Mouse (Mus musculus) myocyte (in vitro differentiated cells): Measurements from ENCODE around the gene Ank3. TPM values are rescaled to one million over a fixed set of nuclear protein-coding genes. Genes with fewer than 3 reads are reported as not detected.

Experiments used
- H3K27me3 ChIP-seq: one replicate; pipeline ENCODE4 v1.6.1; 2011; ENCODE audit not compliant: control insufficient read depth, insufficient read depth, insufficient read length
- H3K36me3 ChIP-seq: one replicate; pipeline ENCODE4 v1.6.1; 2011; ENCODE audit not compliant: control insufficient read depth, insufficient read depth
- H3K4me2 ChIP-seq: one replicate; pipeline ENCODE4 v1.6.1; 2011; ENCODE audit warnings: low read depth, control low read depth
- H3K4me3 ChIP-seq: one replicate; pipeline ENCODE4 v1.5.1; 2011; ENCODE audit warnings: mild to moderate bottlenecking, control low read depth, moderate library complexity
- H3K79me2 ChIP-seq: one replicate; pipeline ENCODE4 v1.6.1; 2011; ENCODE audit not compliant: control insufficient read depth, insufficient read depth
- H3ac ChIP-seq: one replicate; pipeline ENCODE4 v1.6.1; 2011; ENCODE audit not compliant: control insufficient read depth, insufficient read length
- CEBPB ChIP-seq: IDR thresholded peaks from 2 replicates; pipeline ENCODE4 v1.6.1; 2011; ENCODE audit warnings: mild to moderate bottlenecking, moderate library complexity; ENCODE audit not compliant: poor library complexity, insufficient read depth, severe bottlenecking
- E2F4 ChIP-seq: IDR thresholded peaks from one replicate; pipeline ENCODE4 v1.6.1; 2011; ENCODE audit warnings: mild to moderate bottlenecking, control low read depth, moderate library complexity; ENCODE audit not compliant: insufficient read depth
- MAX ChIP-seq: IDR thresholded peaks from one replicate; pipeline ENCODE4 v1.6.1; 2011; ENCODE audit warnings: low read depth, mild to moderate bottlenecking, control low read depth
- MYOD1 ChIP-seq, 3 experiments: IDR thresholded peaks; one replicate each; pipeline ENCODE4 v1.6.1; 2011; ENCODE audit warnings: control low read depth in 2 of 3, low read depth in 2 of 3, mild to moderate bottlenecking in 2 of 3, moderate library complexity in 1 of 3; ENCODE audit not compliant: insufficient read length in 2 of 3, control insufficient read depth in 1 of 3
- MYOG ChIP-seq, 3 experiments: IDR thresholded peaks; one replicate each; pipeline ENCODE4 v1.6.1; 2011; ENCODE audit warnings: control low read depth in 2 of 3, low read depth in 2 of 3, mild to moderate bottlenecking in 2 of 3; ENCODE audit not compliant: insufficient read length in 2 of 3, control insufficient read depth in 1 of 3, insufficient read depth in 1 of 3
- POLR2A ChIP-seq: IDR thresholded peaks from one replicate; pipeline ENCODE4 v1.6.1; 2011; ENCODE audit warnings: low read depth, mild to moderate bottlenecking, control low read depth, moderate library complexity; ENCODE audit not compliant: insufficient read length
- POLR2AphosphoS2 ChIP-seq: IDR thresholded peaks from one replicate; pipeline ENCODE4 v1.6.1; 2011; ENCODE audit warnings: low read depth, control low read depth; ENCODE audit not compliant: insufficient read length
- REST ChIP-seq: IDR thresholded peaks from one replicate; pipeline ENCODE4 v1.6.1; 2011; ENCODE audit warnings: mild to moderate bottlenecking, control low read depth, moderate library complexity; ENCODE audit not compliant: insufficient read depth, insufficient read length
- SRF ChIP-seq: IDR thresholded peaks from one replicate; pipeline ENCODE4 v1.6.1; 2011; ENCODE audit warnings: low read depth; ENCODE audit not compliant: control insufficient read depth, insufficient read length
- TCF12 ChIP-seq: IDR thresholded peaks from one replicate; pipeline ENCODE4 v1.6.1; 2011; ENCODE audit warnings: mild to moderate bottlenecking, control low read depth; ENCODE audit not compliant: poor library complexity, insufficient read depth, severe bottlenecking
- TCF3 ChIP-seq: IDR thresholded peaks from one replicate; pipeline ENCODE4 v1.6.1; 2011; ENCODE audit warnings: low read depth, control low read depth; ENCODE audit not compliant: insufficient read length
- USF1 ChIP-seq: IDR thresholded peaks from one replicate; pipeline ENCODE4 v1.6.1; 2011; ENCODE audit warnings: low read depth, mild to moderate bottlenecking, control low read depth, moderate library complexity
- polyA plus RNA-seq: library from polyadenylated mRNA; unstranded; fragments of >200 nt; fragmentation: generic; extraction: Trizol; gene quantifications from one replicate; pipeline ENCODE4 v1.2.1, GENCODE M21; 2012; ENCODE audit warnings: missing spikeins

The Ank3 gene
- polyA plus RNA-seq, 1 experiment: 5.5 TPM

DNA sequence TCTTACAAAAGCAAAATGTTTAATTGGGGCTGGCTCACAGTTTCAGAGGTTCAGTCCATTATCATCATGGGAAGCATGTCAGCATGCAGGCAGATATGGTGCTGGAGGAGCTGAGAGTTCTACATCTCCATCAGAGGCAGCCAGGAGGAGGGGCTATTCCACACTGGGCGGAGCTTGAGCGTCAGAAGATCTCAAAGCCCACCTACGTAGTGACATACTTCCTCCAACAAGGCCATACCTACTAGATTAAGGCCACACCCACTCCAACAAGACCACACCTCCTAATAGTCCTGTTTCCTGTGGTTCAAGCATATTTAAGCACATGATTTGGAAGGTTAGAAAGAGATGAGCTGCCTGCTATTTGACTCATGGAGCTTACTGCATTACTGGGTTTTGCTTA is 25.5 kb downstream of the Ank3 start:
- TF ChIP-seq CEBPB: no peak
- TF ChIP-seq MYOG (IDR thresholded peaks at IDR 0.05; ENCODE audit: control insufficient read depth in 1 of 3, insufficient read depth in 1 of 3, insufficient read length in 2 of 3, low read depth in 2 of 3): no peak
- Histone ChIP-seq H3K79me2 (no peaks in the 10 kb centered on the region), H3ac (no peak overlapping the region), H3K36me3 (no peaks in the 10 kb centered on the region), H3K4me2 (no peak overlapping the region), H3K4me3 (no peak overlapping the region), H3K27me3 (no peaks in the 10 kb centered on the region)

GRCm38 (mm10) chr10:69430138-69430537 is 31.6 kb downstream of the Ank3 start:
- no peak overlapping the region for H3ac ChIP-seq
- no peak overlapping the region for H3K4me2 ChIP-seq
- H3K79me2 ChIP-seq: no peaks in the 10 kb centered on the region
- H3K27me3 ChIP-seq: no peaks in the 10 kb centered on the region
- no peak overlapping the region for H3K4me3 ChIP-seq
- TF ChIP-seq E2F4: no peak
- no peak for TF ChIP-seq POLR2AphosphoS2
- TF ChIP-seq POLR2A: no peak
- no peak for TF ChIP-seq TCF3
- TF ChIP-seq MYOG (IDR thresholded peaks at IDR 0.05; ENCODE audit: control insufficient read depth in 1 of 3, insufficient read depth in 1 of 3, insufficient read length in 2 of 3, low read depth in 2 of 3): no peak
- TF ChIP-seq SRF: no peak
- no peak for TF ChIP-seq REST
- no peak for TF ChIP-seq MAX
- TF ChIP-seq USF1: no peak
- no peak for TF ChIP-seq MYOD1 (IDR thresholded peaks at IDR 0.05; ENCODE audit: control insufficient read depth in 1 of 3, insufficient read length in 2 of 3, low read depth in 2 of 3)
- TF ChIP-seq CEBPB: no peak
- TF ChIP-seq TCF12: no peak
- H3K36me3 ChIP-seq: no peaks in the 10 kb centered on the region

DNA sequence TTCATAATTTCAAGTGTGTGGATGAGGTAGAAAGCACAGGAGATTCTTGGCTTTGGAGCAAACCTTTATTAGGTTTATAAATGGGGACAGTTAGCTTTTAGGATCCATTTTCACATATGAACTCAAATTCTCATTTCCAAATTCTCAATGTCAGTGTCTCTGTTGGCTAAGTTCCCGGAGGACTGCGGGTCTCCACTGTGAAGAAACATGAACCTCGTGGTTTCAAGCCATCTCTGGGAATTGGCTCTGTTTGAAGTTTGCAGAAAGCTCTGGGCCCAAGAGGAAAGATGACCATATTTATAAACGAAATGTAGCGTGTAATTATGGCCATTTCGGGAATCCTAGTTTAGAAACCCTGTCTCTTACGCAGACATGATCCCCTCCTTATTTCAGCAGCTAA is 32.5 kb downstream of the Ank3 start:
- Histone ChIP-seq H3K27me3 (no peaks in the 10 kb centered on the region), H3K4me2 (no peak overlapping the region), H3K79me2 (no peaks in the 10 kb centered on the region), H3K36me3 (no peaks in the 10 kb centered on the region), H3ac (no peak overlapping the region), H3K4me3 (no peak overlapping the region)
- no peak for TF ChIP-seq MAX
- no peak for TF ChIP-seq MYOD1 (IDR thresholded peaks at IDR 0.05; ENCODE audit: control insufficient read depth in 1 of 3, insufficient read length in 2 of 3, low read depth in 2 of 3)
- no peak for TF ChIP-seq E2F4

- Histone ChIP-seq H3K36me3 (no peaks in the 10 kb centered on the region), H3K4me3 (no peak overlapping the region), H3ac (no peak overlapping the region), H3K79me2 (no peaks in the 10 kb centered on the region), H3K27me3 (no peaks in the 10 kb centered on the region), H3K4me2 (peak overlapping the region; percentile 19)
- TF ChIP-seq MYOG (IDR thresholded peaks at IDR 0.05; ENCODE audit: control insufficient read depth in 1 of 3, insufficient read depth in 1 of 3, insufficient read length in 2 of 3, low read depth in 2 of 3) (peak in 1 of 3 experiments; percentile 26), MAX (no peak), POLR2A (no peak), MYOD1 (IDR thresholded peaks at IDR 0.05; ENCODE audit: control insufficient read depth in 1 of 3, insufficient read length in 2 of 3, low read depth in 2 of 3) (peak in 2 of 3 experiments; percentile 85 to 91), POLR2AphosphoS2 (no peak)
Measured at GRCm38 (mm10) chr10:69435213-69435612, 36.6 kb downstream of the Ank3 start.

DNA sequence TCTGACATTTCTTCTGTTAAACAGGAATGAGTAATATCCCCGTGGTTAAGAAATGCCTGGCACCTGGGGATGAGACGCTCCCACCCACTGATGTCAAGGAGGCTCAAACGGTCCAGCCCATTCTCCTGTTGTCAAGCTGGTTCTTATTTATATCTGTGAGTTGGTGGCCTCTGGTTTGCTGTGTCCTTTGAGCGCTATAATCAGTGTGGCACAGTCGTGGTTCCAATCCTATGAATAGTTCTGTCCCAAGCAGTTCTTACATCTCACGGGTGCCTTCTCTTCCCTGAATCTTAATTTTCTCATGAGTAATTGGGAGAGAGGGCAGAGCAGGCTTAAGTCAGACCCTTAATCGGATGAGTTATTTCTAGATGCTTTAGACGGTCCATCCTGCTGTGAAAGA is 40.9 kb downstream of the Ank3 start:
- Histone ChIP-seq H3ac (no peak overlapping the region), H3K36me3 (no peaks in the 10 kb centered on the region), H3K79me2 (no peaks in the 10 kb centered on the region), H3K4me2 (no peak overlapping the region), H3K4me3 (no peak overlapping the region), H3K27me3 (no peaks in the 10 kb centered on the region)
- TF ChIP-seq REST: no peak
- TF ChIP-seq SRF: no peak

GRCm38 (mm10) chr10:69444546-69444945 is 46.0 kb downstream of the Ank3 start:
- Histone ChIP-seq H3K4me2 (no peak overlapping the region), H3K27me3 (no peaks in the 10 kb centered on the region), H3K79me2 (no peaks in the 10 kb centered on the region), H3K36me3 (no peaks in the 10 kb centered on the region), H3K4me3 (no peak overlapping the region), H3ac (no peak overlapping the region)
- TF ChIP-seq E2F4: no peak
- TF ChIP-seq POLR2AphosphoS2: no peak
- TF ChIP-seq SRF: no peak
- no peak for TF ChIP-seq CEBPB
- no peak for TF ChIP-seq POLR2A
- no peak for TF ChIP-seq MAX
- TF ChIP-seq REST: no peak
- TF ChIP-seq MYOG (IDR thresholded peaks at IDR 0.05; ENCODE audit: control insufficient read depth in 1 of 3, insufficient read depth in 1 of 3, insufficient read length in 2 of 3, low read depth in 2 of 3): no peak
- no peak for TF ChIP-seq TCF3
- no peak for TF ChIP-seq USF1
- no peak for TF ChIP-seq TCF12
- TF ChIP-seq MYOD1 (IDR thresholded peaks at IDR 0.05; ENCODE audit: control insufficient read depth in 1 of 3, insufficient read length in 2 of 3, low read depth in 2 of 3): no peak
